Mouse (Mus musculus) kidney, adult 2 months (tissue): ENCODE data around the gene Gm20489. TPM values are rescaled to one million over a fixed set of nuclear protein-coding genes. Genes with fewer than 3 reads are reported as not detected.

Experiments
- DNase-seq: peaks from one replicate; pipeline ENCODE4 v3.0.0; 2021
- H3K27ac ChIP-seq: fragments of 200-500 bp; 2 replicates; pipeline ENCODE4 v1.5.1; 2012; ENCODE audit warnings: low read depth, low read length, control low read depth, inconsistent platforms; ENCODE audit not compliant: insufficient read depth
- H3K27me3 ChIP-seq: fragments of 200-500 bp; replicated peaks from 2 replicates; pipeline ENCODE4 v1.6.1; 2012; ENCODE audit warnings: mild to moderate bottlenecking, moderate library complexity, low read length, inconsistent platforms; ENCODE audit not compliant: control insufficient read depth, insufficient read depth
- H3K36me3 ChIP-seq: fragments of 200-500 bp; 2 replicates; pipeline ENCODE4 v1.6.1; 2012; ENCODE audit warnings: mild to moderate bottlenecking, moderate library complexity, low read length, inconsistent platforms; ENCODE audit not compliant: control insufficient read depth, insufficient read depth
- H3K4me1 ChIP-seq: fragments of 200-500 bp; 2 replicates; pipeline ENCODE4 v1.6.1; 2011; ENCODE audit warnings: low read length; ENCODE audit not compliant: control insufficient read depth, insufficient read depth
- H3K4me3 ChIP-seq: fragments of 200-500 bp; 2 replicates; pipeline ENCODE4 v1.5.1; 2011; ENCODE audit warnings: mild to moderate bottlenecking, low read depth, low read length, control low read depth; ENCODE audit not compliant: insufficient read depth
- CTCF ChIP-seq: fragments of 200-500 bp; conservative IDR thresholded peaks from 2 replicates; pipeline ENCODE4 v1.5.1; 2011; ENCODE audit warnings: low read depth, mild to moderate bottlenecking, control low read depth, low read length, moderate library complexity, mixed read lengths; ENCODE audit not compliant: insufficient read depth, insufficient read length
- POLR2A ChIP-seq: fragments of 200-500 bp; IDR thresholded peaks from one replicate; pipeline ENCODE4 v1.6.1; 2011; ENCODE audit warnings: low read depth, low read length, control low read depth
- WGBS: fragments of 180-500 bp; shearing (Covaris S2); methylation state at CpG from one replicate; pipeline ENCODE4 v1.1.7; 2018; 5-methylcytosine and 5-hydroxymethylcytosine counted together
- polyA plus RNA-seq: library from polyadenylated mRNA; depleted of rRNA; stranded (reverse); fragments of >200 nt; gene quantifications from 2 replicates; pipeline ENCODE4 v1.2.3, GENCODE M21; 2012

The Gm20489 gene
- polyA plus RNA-seq, 1 experiment: not detected

GRCm38 (mm10) chrX:101299473-101300426, 30.9 kb upstream of the Gm20489 start:
- DNase-seq: no peak
- Histone ChIP-seq H3K4me1 (no peaks in the 10 kb centered on the region), H3K4me3 (peak overlapping the region; percentile 23; the same call in 1 of the 2 replicates), H3K27ac (no peak overlapping the region), H3K36me3 (no peaks in the 10 kb centered on the region), H3K27me3 (no peaks in the 10 kb centered on the region)
- TF ChIP-seq POLR2A: no peak
- TF ChIP-seq CTCF: no peak
- 8% methylated on average over 13 of the region's 13 CpGs for WGBS

- no peaks in the 10 kb centered on the region for H3K4me1 ChIP-seq
- H3K4me3 ChIP-seq: no peak within 1 kb of the TSS
- H3K27ac ChIP-seq: no peak within 1 kb of the TSS
- no peaks in the 10 kb centered on the region for H3K27me3 ChIP-seq
- TF ChIP-seq CTCF (no peak), POLR2A (no peak)
- no peaks in the 10 kb centered on the region for H3K36me3 ChIP-seq
- DNase-seq: no peak
- 2% methylated on average over 8 of the region's 24 CpGs for WGBS
Observed at GRCm38 (mm10) chrX:101299055-101299454, 30.2 kb upstream of the Gm20489 start, which contains the start of gene Nlgn3. Gene Nlgn3 (plus strand): TSS chrX:101299168.

GRCm38 (mm10) chrX:101290111-101290510, 21.3 kb upstream of the Gm20489 start:
- Histone ChIP-seq H3K4me3 (no peak overlapping the region), H3K27me3 (no peaks in the 10 kb centered on the region), H3K4me1 (no peaks in the 10 kb centered on the region), H3K27ac (no peak overlapping the region), H3K36me3 (no peaks in the 10 kb centered on the region; the same call in 1 of the 2 replicates)
- DNase-seq: no peak
- 96% methylated on average over 10 of the region's 10 CpGs for WGBS
- TF ChIP-seq CTCF: no peak
- TF ChIP-seq POLR2A: no peak

GRCm38 (mm10) chrX:101289037-101289436, 20.2 kb upstream of the Gm20489 start:
- DNase-seq: no peak
- WGBS: 96% methylated on average over 7 of the region's 7 CpGs
- no peaks in the 10 kb centered on the region; the same call in 1 of the 2 replicates for H3K36me3 ChIP-seq
- no peak overlapping the region for H3K4me3 ChIP-seq
- H3K4me1 ChIP-seq: no peaks in the 10 kb centered on the region
- H3K27ac ChIP-seq: no peak overlapping the region
- H3K27me3 ChIP-seq: no peaks in the 10 kb centered on the region
- TF ChIP-seq CTCF (no peak), POLR2A (no peak)

- H3K36me3 ChIP-seq: no peaks in the 10 kb centered on the region; the same call in 1 of the 2 replicates
Observed at GRCm38 (mm10) chrX:101288432-101288831, 19.6 kb upstream of the Gm20489 start.

GRCm38 (mm10) chrX:101287543-101287942, 18.7 kb upstream of the Gm20489 start:
- no peaks in the 10 kb centered on the region for H3K27me3 ChIP-seq
- no peak for DNase-seq
- no peaks in the 10 kb centered on the region; the same call in 1 of the 2 replicates for H3K36me3 ChIP-seq
- H3K27ac ChIP-seq: no peak overlapping the region
- no peaks in the 10 kb centered on the region for H3K4me1 ChIP-seq
- TF ChIP-seq POLR2A: no peak
- no peak for TF ChIP-seq CTCF
- WGBS: 98% methylated on average over 3 of the region's 3 CpGs
- no peak overlapping the region for H3K4me3 ChIP-seq

More at GRCm38 (mm10) chrX:101288432-101288831, 19.6 kb upstream of the Gm20489 start:
- no peak for DNase-seq
- Histone ChIP-seq H3K4me1 (no peaks in the 10 kb centered on the region), H3K27ac (no peak overlapping the region), H3K27me3 (no peaks in the 10 kb centered on the region), H3K4me3 (no peak overlapping the region)
- 94% methylated on average over 6 of the region's 6 CpGs for WGBS
- no peak for TF ChIP-seq CTCF
- no peak for TF ChIP-seq POLR2A
